Mouse (Mus musculus) embryo, embryonic 9.5 days (tissue): ENCODE measurements around the gene Enox1.
"Not testable (repeated sequence)": the region's sequence is repeated elsewhere in the genome, so short reads cannot be mapped to it uniquely, and the experiment has no call there.

ENCODE experiments used
- DNase-seq: peaks from one replicate; pipeline ENCODE4 v3.0.0-alpha.2; 2017; ENCODE audit errors: extremely low spot score

Enox1 gene

GRCm38 (mm10) chr14:77511137-77511870 is 354.7 kb downstream of the Enox1 start:
- no peak for DNase-seq

DNA sequence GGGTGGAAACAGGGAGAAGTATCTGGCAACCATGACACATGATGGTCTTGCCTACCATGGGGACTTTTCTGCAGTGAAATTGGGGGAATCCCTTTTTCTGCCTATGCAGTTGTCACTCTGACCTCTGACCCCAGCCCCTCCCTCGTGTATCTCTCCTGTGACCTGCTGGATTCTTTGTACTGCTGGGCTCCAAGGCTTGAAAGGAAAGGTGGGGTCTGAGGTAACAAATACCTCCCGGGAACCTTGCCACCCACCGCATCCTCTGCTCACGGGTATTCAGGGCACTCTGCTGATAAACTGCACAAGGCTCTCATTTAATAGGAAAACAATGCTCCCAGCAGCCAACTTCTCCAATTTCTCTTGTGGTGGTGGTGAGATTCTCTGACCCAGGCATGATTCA is 361.5 kb downstream of the Enox1 start:
- DNase-seq: no peak

DNA sequence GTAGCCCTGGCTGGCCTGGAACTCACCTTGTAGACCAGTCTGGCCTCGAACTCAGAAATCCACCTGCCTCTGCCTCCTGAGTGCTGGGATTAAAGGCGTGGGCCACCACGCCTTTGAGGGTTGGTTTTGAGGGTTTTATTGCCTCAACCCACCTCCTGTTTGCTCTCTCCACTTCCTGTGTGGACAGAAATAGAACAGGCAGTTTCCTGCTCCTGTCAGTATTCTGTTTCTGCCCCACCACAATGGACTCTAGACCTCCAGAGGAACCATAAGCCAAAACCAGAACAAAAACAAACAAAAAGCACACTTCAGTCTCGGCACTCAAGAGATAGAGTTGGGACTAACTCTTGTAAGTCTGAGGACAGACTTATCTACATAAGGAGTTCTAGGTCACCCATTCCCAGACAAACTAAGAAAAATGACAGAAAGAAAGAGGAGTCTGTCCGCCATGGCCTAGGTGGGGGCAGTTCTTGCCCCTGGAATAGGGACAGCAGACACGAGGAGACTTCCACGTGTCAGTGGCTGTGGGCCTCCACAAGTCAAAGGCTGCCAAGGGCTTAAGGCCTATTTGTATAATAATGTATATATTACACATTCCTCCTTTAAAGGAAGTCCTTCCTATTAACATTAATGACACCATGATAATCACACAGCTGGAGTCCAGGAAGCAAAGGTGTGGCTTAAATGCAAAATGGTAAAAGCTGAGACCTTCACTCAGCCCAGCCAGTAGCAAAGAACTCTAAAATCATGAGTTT is 362.6 kb downstream of the Enox1 start:
- DNase-seq: no peak

DNA sequence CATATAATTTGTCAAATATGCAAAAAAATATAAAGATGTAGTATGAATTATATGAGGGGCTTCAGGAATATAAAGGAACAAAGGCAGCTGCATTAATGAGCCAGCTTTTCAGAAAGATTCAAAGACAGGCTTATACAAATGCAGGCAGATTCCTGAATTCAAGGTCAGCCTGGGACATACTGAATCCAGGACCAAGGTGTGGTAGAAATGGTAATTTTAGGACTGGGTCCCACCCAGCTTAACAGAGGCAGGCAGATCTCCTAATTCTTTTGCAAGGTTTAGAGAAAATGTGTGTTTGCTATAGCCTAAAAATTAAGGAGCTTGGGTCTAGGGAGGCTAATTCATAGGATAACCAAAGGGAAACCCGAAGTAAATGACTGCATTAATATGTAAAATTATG is 363.1 kb downstream of the Enox1 start:
- no peak for DNase-seq

- no peak for DNase-seq
Observed at GRCm38 (mm10) chr14:77524303-77524702, 367.7 kb downstream of the Enox1 start.

- no peak for DNase-seq
Observed at GRCm38 (mm10) chr14:77526262-77526661, 369.7 kb downstream of the Enox1 start.

DNA sequence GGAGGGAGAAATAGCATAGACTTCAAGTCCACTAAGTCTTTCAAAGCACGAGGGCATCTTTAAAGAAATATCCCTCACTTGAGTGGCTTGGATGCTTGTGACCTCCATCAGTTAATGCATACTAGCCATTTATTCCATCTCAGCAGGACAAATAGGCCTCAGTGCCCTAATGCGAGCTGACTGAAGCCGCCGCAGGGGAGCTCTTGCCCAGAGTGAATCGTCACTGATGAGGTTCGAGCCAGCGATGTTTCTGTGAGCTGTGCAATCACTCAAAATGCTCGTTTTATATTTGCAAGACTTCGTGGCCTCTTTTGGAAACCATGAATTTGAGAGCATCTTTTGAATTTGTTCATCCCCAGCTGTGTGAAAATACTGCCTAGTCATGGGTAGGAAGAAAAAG is 372.6 kb downstream of the Enox1 start:
- no peak for DNase-seq

DNA sequence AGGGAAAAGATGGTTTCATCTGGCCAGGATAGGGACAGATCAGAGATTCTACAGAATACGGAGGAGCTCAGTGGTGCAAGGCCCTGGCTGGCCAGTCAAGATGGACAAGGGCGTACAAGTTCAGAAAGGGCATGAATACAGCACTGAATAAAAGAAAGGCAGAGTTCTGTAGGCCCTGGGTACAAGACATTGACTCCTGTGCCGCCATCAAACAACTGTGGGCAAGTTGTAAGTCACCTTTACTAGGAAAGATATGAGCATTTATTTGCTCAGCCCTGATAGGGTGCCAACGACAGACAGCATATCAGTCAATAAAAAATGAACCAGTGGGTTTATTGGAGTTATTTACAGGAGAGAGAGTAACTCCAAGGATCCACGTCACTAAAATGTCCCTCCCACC is 373.1 kb downstream of the Enox1 start:
- DNase-seq: no peak

GRCm38 (mm10) chr14:77533638-77534037 is 377.1 kb downstream of the Enox1 start:
- no peak for DNase-seq

- no peak for DNase-seq
Observed at GRCm38 (mm10) chr14:77534120-77534519, 377.6 kb downstream of the Enox1 start.

GRCm38 (mm10) chr14:77536592-77536991 is 380.0 kb downstream of the Enox1 start:
- no peak for DNase-seq

- not testable (repeated sequence) for DNase-seq
Observed at GRCm38 (mm10) chr14:77539563-77539962, 383.0 kb downstream of the Enox1 start.

DNA sequence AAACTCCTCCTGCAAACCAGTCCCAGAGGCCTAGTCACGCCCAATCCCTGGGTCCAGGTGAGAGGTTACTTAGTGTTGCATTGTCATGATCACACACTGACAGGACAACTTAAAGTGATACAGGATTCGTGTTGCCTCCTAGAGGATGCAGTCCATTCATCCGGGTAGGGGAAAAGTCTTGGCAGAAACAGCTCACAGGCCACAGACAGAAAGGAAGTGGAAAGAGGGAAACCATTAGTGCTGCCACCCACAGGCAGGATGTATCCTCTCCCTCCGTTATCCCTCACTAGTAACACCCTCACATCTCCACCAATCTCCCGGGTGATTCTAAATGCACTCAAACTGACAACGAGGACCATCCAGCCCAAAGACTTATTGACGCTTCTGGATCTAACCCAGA is 385.4 kb downstream of the Enox1 start:
- DNase-seq: no peak

GRCm38 (mm10) chr14:77546531-77547274 is 390.1 kb downstream of the Enox1 start:
- no peak for DNase-seq

GRCm38 (mm10) chr14:77547351-77547750 is 390.8 kb downstream of the Enox1 start:
- DNase-seq: no peak

DNA sequence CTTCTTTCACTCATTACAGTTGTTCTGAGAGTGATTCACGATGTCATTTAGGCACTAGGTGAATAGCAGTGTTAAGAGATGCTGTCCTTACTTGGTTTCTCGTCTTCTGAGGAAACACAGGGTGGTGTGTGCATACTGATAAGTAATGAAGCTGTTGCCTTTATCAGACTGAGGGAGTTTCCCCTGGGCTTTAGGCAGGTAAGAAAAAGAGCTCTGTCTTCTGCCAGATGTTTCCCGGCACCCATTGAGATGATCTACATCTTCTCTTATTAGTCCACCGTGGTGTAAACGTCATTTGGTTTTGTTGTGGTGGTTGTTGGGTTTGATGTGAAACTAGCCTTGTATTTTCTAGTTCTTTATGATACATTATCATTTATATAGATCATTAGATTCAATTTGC is 392.4 kb downstream of the Enox1 start:
- no peak for DNase-seq

- DNase-seq: no peak
Observed at GRCm38 (mm10) chr14:77557446-77558070, 401.0 kb downstream of the Enox1 start.

DNA sequence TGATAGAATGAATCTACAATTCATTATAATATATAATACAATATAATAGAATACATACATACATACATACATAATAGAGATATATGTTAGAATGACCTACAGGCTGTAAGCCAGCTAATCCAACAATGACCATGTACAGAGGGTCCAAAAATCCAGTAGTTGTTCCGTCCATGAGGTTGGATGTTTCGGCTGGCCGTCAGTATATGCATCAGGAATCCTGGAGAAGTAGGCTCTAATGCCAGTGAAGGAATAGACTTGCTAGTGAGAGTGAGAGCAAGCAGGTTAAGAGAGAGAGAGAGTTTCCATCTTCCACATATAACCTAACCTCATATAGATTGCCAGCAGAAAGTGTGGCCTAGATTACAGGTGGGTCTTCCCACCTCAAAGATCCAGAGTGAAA is 402.3 kb downstream of the Enox1 start:
- DNase-seq: no peak

- no peak for DNase-seq
Observed at GRCm38 (mm10) chr14:77559792-77560191, 403.2 kb downstream of the Enox1 start.

GRCm38 (mm10) chr14:77561808-77562583 is 405.4 kb downstream of the Enox1 start:
- no peak for DNase-seq

- no peak for DNase-seq
Observed at GRCm38 (mm10) chr14:77563922-77564321, 407.4 kb downstream of the Enox1 start.
